Mouse (Mus musculus) neural tube, embryonic 15.5 days (tissue): ENCODE measurements around the gene Rasal3. TPM values are rescaled to one million over a fixed set of nuclear protein-coding genes. Genes with fewer than 3 reads are reported as not detected.

Experiments used
- ATAC-seq: fragments of 200-750 bp; cut with Nextera tagmentation; 2 replicates; pipeline ENCODE4 v1.8.0; 2017; ENCODE audit warnings: mild to moderate bottlenecking, moderate TSS enrichment, moderate library complexity; ENCODE audit not compliant: low FRiP score
- H3K27ac ChIP-seq: fragments of 300-500 bp; sonication (generic); replicated peaks from 2 replicates; pipeline ENCODE4 v1.5.1; 2015; ENCODE audit warnings: mild to moderate bottlenecking, inconsistent platforms
- H3K27me3 ChIP-seq: fragments of 300-500 bp; sonication (generic); replicated peaks from 2 replicates; pipeline ENCODE4 v1.6.1; 2015; ENCODE audit warnings: inconsistent platforms
- H3K36me3 ChIP-seq: fragments of 300-500 bp; sonication (generic); 2 replicates; pipeline ENCODE4 v1.6.1; 2015; ENCODE audit warnings: inconsistent platforms
- H3K4me1 ChIP-seq: fragments of 300-500 bp; sonication (generic); 2 replicates; pipeline ENCODE4 v1.6.1; 2015; ENCODE audit warnings: inconsistent platforms
- H3K4me2 ChIP-seq: fragments of 300-500 bp; sonication (generic); 2 replicates; pipeline ENCODE4 v1.6.1; 2015; ENCODE audit warnings: inconsistent platforms, mild to moderate bottlenecking, moderate library complexity
- H3K4me3 ChIP-seq: fragments of 300-500 bp; sonication (generic); replicated peaks from 2 replicates; pipeline ENCODE4 v1.5.1; 2015; ENCODE audit warnings: mild to moderate bottlenecking, inconsistent platforms
- H3K9ac ChIP-seq: fragments of 300-500 bp; sonication (generic); replicated peaks from 2 replicates; pipeline ENCODE4 v1.6.1; 2015; ENCODE audit warnings: mild to moderate bottlenecking, inconsistent platforms
- H3K9me3 ChIP-seq: fragments of 300-500 bp; sonication (generic); replicated peaks from 2 replicates; pipeline ENCODE4 v1.6.1; 2016; ENCODE audit warnings: inconsistent platforms
- WGBS: fragments of 180-500 bp; shearing (Covaris S2); methylation state at CpG from one replicate; pipeline ENCODE4 v1.1.7; 2015; ENCODE audit warnings: mixed read lengths; 5-methylcytosine and 5-hydroxymethylcytosine counted together
- polyA plus RNA-seq: library from polyadenylated mRNA; unstranded; fragments of >200 nt; fragmentation: Nextera tagmentation; extraction: Ambion mirVana; gene quantifications from 2 replicates; pipeline ENCODE4 v1.2.1, GENCODE M21; 2015

The Rasal3 gene
- polyA plus RNA-seq, 1 experiment from 2014 or later: 0.55 TPM

- Histone ChIP-seq H3K4me1 (peaks cover 31% of the 10 kb centered on the region), H3K27ac (peak overlapping the region; percentile 83), H3K27me3 (no peaks in the 10 kb centered on the region), H3K36me3 (peaks cover 33% of the 10 kb centered on the region), H3K9ac (no peak overlapping the region), H3K4me2 (peak overlapping the region; percentile 75), H3K4me3 (peak overlapping the region; percentile 89), H3K9me3 (no peaks in the 10 kb centered on the region)
- ATAC-seq: peak; percentile 9
- 57% methylated on average over 5 of the region's 5 CpGs for WGBS
Measured at GRCm38 (mm10) chr17:32364850-32365249, 38.5 kb downstream of the Rasal3 start.

GRCm38 (mm10) chr17:32364331-32364730, 39.1 kb downstream of the Rasal3 start:
- ATAC-seq: peak; percentile 94
- peak overlapping the region; percentile 91 for H3K9ac ChIP-seq
- H3K27ac ChIP-seq: peak overlapping the region; percentile 83
- no peaks in the 10 kb centered on the region for H3K9me3 ChIP-seq
- H3K27me3 ChIP-seq: no peaks in the 10 kb centered on the region
- WGBS: under 1% methylated on average over 29 of the region's 47 CpGs
- H3K4me1 ChIP-seq: peaks cover 31% of the 10 kb centered on the region
- H3K36me3 ChIP-seq: peaks cover 38% of the 10 kb centered on the region
- H3K4me2 ChIP-seq: peak overlapping the region; percentile 75
- H3K4me3 ChIP-seq: peak overlapping the region; percentile 89

- Histone ChIP-seq H3K27ac (peak overlapping the region; percentile 83), H3K36me3 (peaks cover 43% of the 10 kb centered on the region), H3K9ac (peak overlapping the region; percentile 91), H3K9me3 (no peaks in the 10 kb centered on the region), H3K27me3 (no peaks in the 10 kb centered on the region), H3K4me3 (peak overlapping the region; percentile 89), H3K4me1 (peaks cover 31% of the 10 kb centered on the region), H3K4me2 (peak overlapping the region; percentile 75)
- ATAC-seq: peak; percentile 60
- under 1% methylated on average over 23 of the region's 50 CpGs for WGBS
Measured at GRCm38 (mm10) chr17:32363821-32364301, 39.5 kb downstream of the Rasal3 start.

- H3K36me3 ChIP-seq: peaks cover 52% of the 10 kb centered on the region
- WGBS: 90% methylated on average over 4 of the region's 4 CpGs
- peak overlapping the region; percentile 89 for H3K4me3 ChIP-seq
Measured at GRCm38 (mm10) chr17:32362686-32363085, 40.7 kb downstream of the Rasal3 start.

GRCm38 (mm10) chr17:32359928-32360327, 43.5 kb downstream of the Rasal3 start:
- Histone ChIP-seq H3K27me3 (no peaks in the 10 kb centered on the region), H3K36me3 (peaks cover 67% of the 10 kb centered on the region), H3K9me3 (no peaks in the 10 kb centered on the region), H3K9ac (no peak overlapping the region), H3K4me1 (peaks cover 28% of the 10 kb centered on the region), H3K4me3 (no peak overlapping the region), H3K4me2 (no peak overlapping the region), H3K27ac (no peak overlapping the region)
- 89% methylated on average over 18 of the region's 18 CpGs for WGBS
- no peak for ATAC-seq

More at GRCm38 (mm10) chr17:32362686-32363085, 40.7 kb downstream of the Rasal3 start:
- 0 out of 2 replicates have a peak overlapping the region, but pooled peaks have one; percentile 91 for H3K9ac ChIP-seq
- H3K27me3 ChIP-seq: no peaks in the 10 kb centered on the region
- H3K27ac ChIP-seq: no peak overlapping the region
- H3K4me2 ChIP-seq: peak overlapping the region; percentile 75
- ATAC-seq: no peak
- peaks cover 31% of the 10 kb centered on the region for H3K4me1 ChIP-seq
- H3K9me3 ChIP-seq: no peaks in the 10 kb centered on the region

- no peak for ATAC-seq
- Histone ChIP-seq H3K36me3 (peaks cover 76% of the 10 kb centered on the region), H3K27ac (no peak overlapping the region), H3K9ac (no peak overlapping the region), H3K27me3 (no peaks in the 10 kb centered on the region), H3K9me3 (no peaks in the 10 kb centered on the region), H3K4me2 (no peak overlapping the region), H3K4me3 (no peak overlapping the region), H3K4me1 (peaks cover 30% of the 10 kb centered on the region)
- WGBS: 96% methylated on average over 6 of the region's 6 CpGs
Measured at GRCm38 (mm10) chr17:32358943-32359340, 44.4 kb downstream of the Rasal3 start.

GRCm38 (mm10) chr17:32358192-32358942, 45.0 kb downstream of the Rasal3 start:
- H3K9ac ChIP-seq: no peak overlapping the region
- peaks cover 27% of the 10 kb centered on the region for H3K4me1 ChIP-seq
- no peak overlapping the region for H3K27ac ChIP-seq
- H3K9me3 ChIP-seq: no peaks in the 10 kb centered on the region
- no peak overlapping the region for H3K4me3 ChIP-seq
- peaks cover 79% of the 10 kb centered on the region for H3K36me3 ChIP-seq
- no peaks in the 10 kb centered on the region for H3K27me3 ChIP-seq
- no peak for ATAC-seq
- 96% methylated on average over 7 of the region's 7 CpGs for WGBS
- H3K4me2 ChIP-seq: no peak overlapping the region

- 85% methylated on average over 24 of the region's 24 CpGs for WGBS
Measured at GRCm38 (mm10) chr17:32356766-32357760, 46.3 kb downstream of the Rasal3 start.

GRCm38 (mm10) chr17:32356281-32356680, 47.1 kb downstream of the Rasal3 start:
- H3K4me3 ChIP-seq: no peak overlapping the region
- H3K36me3 ChIP-seq: peaks cover 75% of the 10 kb centered on the region
- no peak for ATAC-seq
- no peak overlapping the region for H3K27ac ChIP-seq
- H3K9me3 ChIP-seq: no peaks in the 10 kb centered on the region
- H3K9ac ChIP-seq: no peak overlapping the region
- 81% methylated on average over 9 of the region's 9 CpGs for WGBS
- peaks cover 13% of the 10 kb centered on the region for H3K4me1 ChIP-seq
- H3K4me2 ChIP-seq: no peak overlapping the region
- no peaks in the 10 kb centered on the region for H3K27me3 ChIP-seq

More at GRCm38 (mm10) chr17:32356766-32357760, 46.3 kb downstream of the Rasal3 start:
- peaks cover 79% of the 10 kb centered on the region for H3K36me3 ChIP-seq
- no peak overlapping the region for H3K4me2 ChIP-seq
- peaks cover 15% of the 10 kb centered on the region for H3K4me1 ChIP-seq
- no peaks in the 10 kb centered on the region for H3K27me3 ChIP-seq
- no peaks in the 10 kb centered on the region for H3K9me3 ChIP-seq
- H3K4me3 ChIP-seq: no peak overlapping the region
- ATAC-seq: no peak
- no peak overlapping the region for H3K9ac ChIP-seq
- no peak overlapping the region for H3K27ac ChIP-seq

- 91% methylated on average over 6 of the region's 6 CpGs for WGBS
- Histone ChIP-seq H3K27ac (0 out of 2 replicates have a peak overlapping the region, but pooled peaks have one; percentile 56), H3K36me3 (peaks cover 62% of the 10 kb centered on the region)
Measured at GRCm38 (mm10) chr17:32355031-32355430, 48.4 kb downstream of the Rasal3 start.

GRCm38 (mm10) chr17:32354211-32354610, 49.2 kb downstream of the Rasal3 start:
- ATAC-seq: no peak
- H3K4me2 ChIP-seq: no peak overlapping the region
- H3K27me3 ChIP-seq: no peaks in the 10 kb centered on the region
- H3K9me3 ChIP-seq: no peaks in the 10 kb centered on the region
- peaks cover 17% of the 10 kb centered on the region for H3K4me1 ChIP-seq
- H3K4me3 ChIP-seq: no peak overlapping the region
- peak overlapping the region; percentile 56 for H3K27ac ChIP-seq
- no peak overlapping the region for H3K9ac ChIP-seq
- peaks cover 54% of the 10 kb centered on the region for H3K36me3 ChIP-seq
- 54% methylated on average over 5 of the region's 5 CpGs for WGBS

More at GRCm38 (mm10) chr17:32355031-32355430, 48.4 kb downstream of the Rasal3 start:
- no peak overlapping the region for H3K4me2 ChIP-seq
- peaks cover 14% of the 10 kb centered on the region for H3K4me1 ChIP-seq
- no peaks in the 10 kb centered on the region for H3K27me3 ChIP-seq
- H3K9me3 ChIP-seq: no peaks in the 10 kb centered on the region
- H3K9ac ChIP-seq: no peak overlapping the region
- H3K4me3 ChIP-seq: no peak overlapping the region
- ATAC-seq: no peak
